Mouse (Mus musculus): ENCODE results near the gene Dnm3. TPM values are rescaled to one million over a fixed set of nuclear protein-coding genes. Genes with fewer than 3 reads are reported as not detected.

Gene Dnm3
- polyA plus RNA-seq, 1 experiment, result 0.43 TPM

- WGBS, result 92% methylated on average over 8 of the region's 8 CpGs
- TF ChIP-seq CTCF (IDR thresholded peaks at IDR 0.05; ENCODE audit: extremely low read depth, insufficient read depth, insufficient read length, insufficient replicate concordance) (no peak), POLR2A (IDR thresholded peaks at IDR 0.05; ENCODE audit: low read depth, low read length) (no peak)
- DNase-seq (ENCODE audit: low read depth in 1 of 2, low spot score in 2 of 2), result no peak
Observed at GRCm38 (mm10) chr1:162132908-162133641, 344.8 kb downstream of the Dnm3 start.

GRCm38 (mm10) chr1:162126856-162127792, 350.7 kb downstream of the Dnm3 start:
- DNase-seq (ENCODE audit: low read depth in 1 of 2, low spot score in 2 of 2), result no peak

More at GRCm38 (mm10) chr1:162132908-162133641, 344.8 kb downstream of the Dnm3 start:
- H3K27me3 ChIP-seq (ENCODE audit: control insufficient read depth, insufficient read depth, low read length), result no peaks in the 10 kb centered on the region
- H3K4me1 ChIP-seq (ENCODE audit: control insufficient read depth, insufficient read depth, insufficient read length), result no peaks in the 10 kb centered on the region
- H3K27ac ChIP-seq (ENCODE audit: insufficient read depth, low read length), result no peak overlapping the region
- H3K4me3 ChIP-seq (ENCODE audit: extremely low read depth, insufficient read depth, insufficient read length), result no peak overlapping the region
- no peaks in the 10 kb centered on the region for H3K36me3 ChIP-seq (ENCODE audit: control insufficient read depth, insufficient read depth, low read length)

GRCm38 (mm10) chr1:162124396-162124795, 353.4 kb downstream of the Dnm3 start:
- Histone ChIP-seq H3K4me3 (ENCODE audit: extremely low read depth, insufficient read depth, insufficient read length) (no peak overlapping the region), H3K27me3 (ENCODE audit: control insufficient read depth, insufficient read depth, low read length) (no peaks in the 10 kb centered on the region), H3K27ac (ENCODE audit: insufficient read depth, low read length) (no peak overlapping the region), H3K36me3 (ENCODE audit: control insufficient read depth, insufficient read depth, low read length) (no peaks in the 10 kb centered on the region), H3K4me1 (ENCODE audit: control insufficient read depth, insufficient read depth, insufficient read length) (no peaks in the 10 kb centered on the region)
- no peak for TF ChIP-seq POLR2A (IDR thresholded peaks at IDR 0.05; ENCODE audit: low read depth, low read length)
- no peak for DNase-seq (ENCODE audit: low read depth in 1 of 2, low spot score in 2 of 2)
- WGBS, result 86% methylated on average over 3 of the region's 3 CpGs

More at GRCm38 (mm10) chr1:162126856-162127792, 350.7 kb downstream of the Dnm3 start:
- Histone ChIP-seq H3K27me3 (ENCODE audit: control insufficient read depth, insufficient read depth, low read length) (no peaks in the 10 kb centered on the region), H3K27ac (ENCODE audit: insufficient read depth, low read length) (no peak overlapping the region), H3K4me3 (ENCODE audit: extremely low read depth, insufficient read depth, insufficient read length) (no peak overlapping the region), H3K36me3 (ENCODE audit: control insufficient read depth, insufficient read depth, low read length) (no peaks in the 10 kb centered on the region), H3K4me1 (ENCODE audit: control insufficient read depth, insufficient read depth, insufficient read length) (no peaks in the 10 kb centered on the region)
- 78% methylated on average over 8 of the region's 8 CpGs for WGBS
- no peak for TF ChIP-seq CTCF (IDR thresholded peaks at IDR 0.05; ENCODE audit: extremely low read depth, insufficient read depth, insufficient read length, insufficient replicate concordance)
- no peak for TF ChIP-seq POLR2A (IDR thresholded peaks at IDR 0.05; ENCODE audit: low read depth, low read length)

- Histone ChIP-seq H3K36me3 (ENCODE audit: control insufficient read depth, insufficient read depth, low read length) (no peaks in the 10 kb centered on the region), H3K4me3 (ENCODE audit: extremely low read depth, insufficient read depth, insufficient read length) (no peak overlapping the region), H3K4me1 (ENCODE audit: control insufficient read depth, insufficient read depth, insufficient read length) (no peaks in the 10 kb centered on the region), H3K27ac (ENCODE audit: insufficient read depth, low read length) (no peak overlapping the region), H3K27me3 (ENCODE audit: control insufficient read depth, insufficient read depth, low read length) (no peaks in the 10 kb centered on the region)
- 93% methylated on average over 7 of the region's 7 CpGs for WGBS
- TF ChIP-seq POLR2A (IDR thresholded peaks at IDR 0.05; ENCODE audit: low read depth, low read length), result no peak
- TF ChIP-seq CTCF (IDR thresholded peaks at IDR 0.05; ENCODE audit: extremely low read depth, insufficient read depth, insufficient read length, insufficient replicate concordance), result no peak
- no peak for DNase-seq (ENCODE audit: low read depth in 1 of 2, low spot score in 2 of 2)
Observed at GRCm38 (mm10) chr1:162121441-162122200, 356.2 kb downstream of the Dnm3 start.

GRCm38 (mm10) chr1:162109437-162109813, 368.4 kb downstream of the Dnm3 start:
- Histone ChIP-seq H3K4me3 (ENCODE audit: extremely low read depth, insufficient read depth, insufficient read length) (no peak overlapping the region), H3K36me3 (ENCODE audit: control insufficient read depth, insufficient read depth, low read length) (no peaks in the 10 kb centered on the region), H3K27ac (ENCODE audit: insufficient read depth, low read length) (no peak overlapping the region), H3K4me1 (ENCODE audit: control insufficient read depth, insufficient read depth, insufficient read length) (no peaks in the 10 kb centered on the region), H3K27me3 (ENCODE audit: control insufficient read depth, insufficient read depth, low read length) (no peaks in the 10 kb centered on the region)
- 76% methylated on average over 7 of the region's 7 CpGs for WGBS
- TF ChIP-seq POLR2A (IDR thresholded peaks at IDR 0.05; ENCODE audit: low read depth, low read length) (no peak), CTCF (IDR thresholded peaks at IDR 0.05; ENCODE audit: extremely low read depth, insufficient read depth, insufficient read length, insufficient replicate concordance) (no peak)
- DNase-seq (ENCODE audit: low read depth in 1 of 2, low spot score in 2 of 2), result no peak

GRCm38 (mm10) chr1:162108726-162109436, 369.0 kb downstream of the Dnm3 start:
- WGBS, result 84% methylated on average over 6 of the region's 6 CpGs
- TF ChIP-seq POLR2A (IDR thresholded peaks at IDR 0.05; ENCODE audit: low read depth, low read length) (no peak), CTCF (IDR thresholded peaks at IDR 0.05; ENCODE audit: extremely low read depth, insufficient read depth, insufficient read length, insufficient replicate concordance) (no peak)
- DNase-seq (ENCODE audit: low read depth in 1 of 2, low spot score in 2 of 2), result no peak
- Histone ChIP-seq H3K4me3 (ENCODE audit: extremely low read depth, insufficient read depth, insufficient read length) (no peak overlapping the region), H3K36me3 (ENCODE audit: control insufficient read depth, insufficient read depth, low read length) (no peaks in the 10 kb centered on the region), H3K27ac (ENCODE audit: insufficient read depth, low read length) (no peak overlapping the region), H3K4me1 (ENCODE audit: control insufficient read depth, insufficient read depth, insufficient read length) (no peaks in the 10 kb centered on the region), H3K27me3 (ENCODE audit: control insufficient read depth, insufficient read depth, low read length) (no peaks in the 10 kb centered on the region)
